Mouse (Mus musculus) frontal cortex, postnatal 10 days (tissue): Measurements from ENCODE around the gene Olfr881.

Experiments used
- DNase-seq, 2 experiments: peaks; one replicate each; pipeline ENCODE4 v3.0.0; 2022; ENCODE audit warnings: low spot score in 2 of 2, mixed read lengths in 1 of 2

Olfr881 gene

DNA sequence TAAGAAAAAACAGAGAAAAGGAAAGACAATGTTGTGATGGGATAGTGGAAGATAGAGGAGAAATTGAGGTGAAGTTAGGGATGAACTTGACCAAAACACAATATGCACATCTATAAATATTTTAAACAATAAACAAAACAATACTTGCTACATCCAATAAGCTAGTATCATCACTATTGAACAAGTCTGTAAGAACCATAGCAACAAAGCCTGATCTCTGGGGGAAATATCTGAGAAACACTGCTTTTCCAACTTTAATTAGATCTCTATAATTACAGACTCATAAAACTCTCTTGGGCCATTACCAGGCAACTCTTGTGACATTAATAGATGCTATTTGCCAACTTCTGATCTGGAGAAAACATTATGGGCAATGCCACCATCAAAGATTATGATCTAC, at the start of gene Olfr881:
Olfr881 (plus strand) TSS at position 301 of the 400 bp plus-strand sequence.
- DNase-seq = no peak

DNA sequence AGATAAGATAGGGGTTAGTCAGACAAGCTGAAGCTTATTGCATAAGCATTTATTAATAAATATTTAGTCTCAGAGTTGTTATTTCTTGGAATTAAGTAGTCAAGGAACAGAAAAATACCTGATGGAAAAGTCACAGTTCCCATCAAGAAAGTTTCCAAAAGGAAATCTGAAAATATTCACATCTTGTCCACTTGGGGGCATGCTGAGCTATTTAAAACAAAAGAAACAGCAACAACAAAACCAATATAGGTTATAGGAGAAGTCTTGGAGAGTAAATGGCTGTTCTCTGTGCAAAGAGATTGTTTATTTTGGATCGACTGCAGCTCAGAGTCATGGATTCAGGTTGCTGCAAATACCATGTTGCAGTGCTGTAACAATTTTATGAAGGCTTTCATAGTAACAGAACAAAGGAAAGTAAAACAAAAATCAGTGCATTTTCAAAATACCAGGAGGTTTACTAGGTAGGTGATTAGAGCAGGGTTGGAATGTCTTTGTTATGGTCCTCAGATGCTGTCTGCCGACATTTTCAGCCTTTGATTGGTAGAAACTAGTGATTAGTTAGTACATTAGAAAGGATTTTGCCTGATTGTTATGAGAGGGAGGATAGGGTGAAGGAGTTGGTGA, 7.1 kb downstream of the Olfr881 start:
- DNase-seq = no peak

DNA sequence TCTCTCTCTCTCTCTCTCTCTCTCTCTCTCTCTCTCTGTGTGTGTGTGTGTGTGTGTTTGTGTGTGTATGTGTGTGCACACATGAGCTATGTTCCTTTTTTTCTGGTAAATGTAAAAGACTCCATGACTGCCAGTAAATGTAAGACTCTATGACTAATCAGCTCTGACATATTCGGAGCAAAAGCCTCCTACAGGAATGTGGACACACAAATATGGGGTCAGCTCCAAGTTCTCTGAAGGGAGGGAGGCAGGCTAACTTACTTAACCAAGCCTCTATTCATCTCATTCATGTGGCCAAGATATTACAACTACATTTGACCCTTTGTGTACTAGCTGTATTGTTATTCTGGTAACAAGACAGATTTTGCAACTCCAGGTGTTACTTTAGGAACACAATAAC, 8.4 kb downstream of the Olfr881 start:
- no peak for DNase-seq

DNA sequence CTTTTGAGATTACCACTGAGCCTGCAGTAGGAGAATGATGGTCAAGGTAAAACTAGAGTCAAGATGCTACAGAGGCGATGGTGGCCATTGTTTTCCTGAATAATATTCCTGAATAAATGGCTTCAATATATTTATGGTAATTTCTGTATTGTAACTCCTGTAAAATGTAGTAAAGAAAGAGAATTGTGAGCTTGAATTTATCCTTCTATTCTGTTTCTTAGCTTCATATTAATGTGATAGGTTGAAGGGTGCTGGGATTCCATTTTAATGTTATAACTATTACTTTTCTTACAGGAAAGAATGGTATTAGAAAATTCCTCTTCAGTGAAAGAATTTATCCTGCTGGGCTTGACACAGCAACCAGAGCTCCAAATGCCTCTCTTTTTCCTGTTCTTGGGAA, 33.9 kb downstream of the Olfr881 start, which contains the start of gene Olfr883:
Olfr883 (plus strand) TSS at position 301 of the 400 bp plus-strand sequence.
- DNase-seq = no peak
